Mouse (Mus musculus) cerebellum, adult (tissue): ENCODE measurements around the gene Dbf4.
A peak's percentile ranks its signal among the peaks of the same experiment; 100 is the strongest.

Source experiments
- ATAC-seq: cut with Nextera tagmentation; 2 replicates; pipeline ENCODE4 v1.9.2; 2017; ENCODE audit warnings: mild to moderate bottlenecking, moderate library complexity, mixed read lengths; ENCODE audit not compliant: insufficient number of reproducible peaks, low FRiP score, low TSS enrichment

The Dbf4 gene

DNA sequence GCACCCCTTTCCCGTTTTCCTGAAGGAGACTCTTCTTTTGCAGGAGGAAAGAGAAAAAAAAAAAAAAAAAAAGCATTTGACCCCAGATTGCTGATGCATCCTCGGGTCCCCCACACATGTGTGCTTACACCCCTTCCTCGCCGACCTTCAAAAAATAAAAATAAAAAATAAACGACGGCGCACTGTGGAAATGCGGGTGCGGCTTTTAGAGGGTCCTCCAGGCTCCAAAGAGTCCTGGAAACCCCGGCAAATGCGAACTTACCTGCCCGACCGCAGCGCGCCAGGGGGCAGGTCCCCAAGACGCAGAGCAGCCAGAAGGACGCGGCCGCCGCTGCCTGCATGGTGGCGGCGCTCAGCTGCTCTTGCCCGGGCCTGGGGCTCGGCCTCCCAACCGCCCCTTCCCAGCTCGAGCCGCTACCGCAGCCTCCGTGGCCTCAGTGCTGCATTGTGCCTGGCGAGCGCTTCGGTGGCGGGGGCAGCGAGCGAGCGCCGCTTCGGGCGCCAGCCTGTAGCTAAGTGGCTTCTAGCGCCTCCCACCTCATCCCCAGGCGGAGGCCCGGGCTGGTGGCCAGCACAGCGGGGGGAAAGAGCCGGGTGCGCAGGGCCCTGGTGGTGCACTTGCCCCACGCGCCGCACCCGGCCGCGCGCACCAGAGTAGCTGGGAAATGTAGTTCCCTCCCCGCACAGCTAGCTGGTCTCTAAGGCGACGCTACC is 54.7 kb downstream of the Dbf4 start, which contains the start of gene Adam22:
Adam22 (minus strand) TSS at position 547 of the 714 bp plus-strand sequence.
- peak; percentile 92 for ATAC-seq

- peak; percentile 75 for ATAC-seq
Measured at GRCm38 (mm10) chr5:8366771-8367613, 55.5 kb downstream of the Dbf4 start.

GRCm38 (mm10) chr5:8362361-8362760 is 60.2 kb downstream of the Dbf4 start:
- no peak for ATAC-seq

- no peak for ATAC-seq
Measured at GRCm38 (mm10) chr5:8357677-8358076, 64.8 kb downstream of the Dbf4 start.

DNA sequence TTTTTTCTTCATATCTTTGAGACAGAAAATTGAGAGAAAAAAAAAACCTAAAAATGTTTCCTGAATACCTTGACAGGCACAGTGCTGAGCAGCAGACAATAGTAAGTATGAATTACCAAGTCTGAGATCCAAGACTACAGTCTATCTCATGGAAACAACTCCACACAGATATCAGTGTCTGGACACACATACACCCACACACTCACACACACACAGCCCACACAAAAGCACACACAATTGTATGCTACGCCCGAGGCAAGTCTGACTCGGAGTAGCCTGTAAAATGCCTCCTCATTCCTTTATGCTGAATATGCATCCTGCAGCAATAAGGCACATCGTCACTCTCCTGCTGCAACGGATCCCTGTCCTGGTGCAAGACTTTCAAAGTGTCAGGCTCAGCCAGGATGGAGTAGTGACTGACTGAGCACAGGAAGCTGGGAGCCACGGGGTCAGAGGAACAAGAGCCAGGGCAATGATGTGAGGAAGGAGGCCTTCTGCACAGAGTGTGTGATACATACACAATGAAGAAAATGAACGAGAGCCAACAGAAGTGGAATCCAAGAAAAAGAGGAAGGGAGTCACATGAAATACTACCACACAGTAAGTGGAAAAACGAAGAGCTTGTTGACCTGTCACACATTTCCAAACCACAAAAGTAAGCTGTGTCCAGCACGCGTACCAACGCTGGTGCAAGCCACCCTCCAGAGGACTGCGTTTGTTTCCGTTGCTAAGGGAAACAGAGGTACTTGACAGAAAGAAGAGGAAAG is 65.4 kb downstream of the Dbf4 start:
- no peak for ATAC-seq

DNA sequence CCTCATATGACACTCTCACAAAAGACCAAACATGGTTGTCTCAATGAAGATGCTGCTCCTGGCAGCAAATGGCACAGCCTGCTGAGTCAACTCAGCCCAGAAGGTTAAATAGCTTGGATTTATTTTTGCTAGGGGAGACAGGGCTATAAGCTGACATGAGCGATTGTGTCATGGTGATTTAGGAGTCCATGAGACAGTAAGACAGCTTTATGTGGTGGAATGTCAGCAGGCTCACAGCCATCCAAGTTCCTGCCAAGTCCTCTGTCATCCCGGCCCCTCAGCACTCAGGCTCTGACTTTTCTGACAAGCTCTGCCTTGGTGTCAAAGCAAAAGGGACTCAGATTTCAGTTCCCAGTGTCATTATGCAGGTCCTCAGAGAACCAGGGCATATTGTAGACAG is 66.2 kb downstream of the Dbf4 start:
- peak; percentile 57 for ATAC-seq

GRCm38 (mm10) chr5:8349557-8349956 is 73.0 kb downstream of the Dbf4 start:
- ATAC-seq, result no peak
